Mouse (Mus musculus) CH12.LX (cell line): ENCODE data around the gene Bcl7b. TPM values are rescaled to one million over a fixed set of nuclear protein-coding genes. Genes with fewer than 3 reads are reported as not detected.

Experiments used
- DNase-seq: peaks from one replicate; pipeline ENCODE4 v3.0.0-alpha.2; 2013; ENCODE audit errors: extremely low read depth
- H3K27ac ChIP-seq: 2 replicates; pipeline ENCODE4 v1.5.1; 2012; ENCODE audit warnings: low read depth, mild to moderate bottlenecking, control low read depth, moderate library complexity; ENCODE audit not compliant: insufficient read depth
- H3K27me3 ChIP-seq: replicated peaks from 2 replicates; pipeline ENCODE3; 2012; ENCODE audit warnings: inconsistent platforms
- H3K36me3 ChIP-seq, 2 experiments: replicated peaks in 1 of 2; 2 replicates each; pipeline versions ENCODE3 to v1.6.1; 2012; ENCODE audit warnings: inconsistent platforms in 1 of 2, low read length in 1 of 2, mild to moderate bottlenecking in 1 of 2, mixed read lengths in 1 of 2, moderate library complexity in 1 of 2; ENCODE audit not compliant: control insufficient read depth in 1 of 2, insufficient read depth in 1 of 2
- H3K4me1 ChIP-seq, 2 experiments: 2 replicates each; pipeline ENCODE4 v1.6.1; 2012; ENCODE audit warnings: inconsistent platforms in 1 of 2, moderate library complexity in 1 of 2; ENCODE audit not compliant: insufficient read depth in 2 of 2, control insufficient read depth in 1 of 2
- H3K4me2 ChIP-seq: 2 replicates; pipeline ENCODE4 v1.6.1; 2012; ENCODE audit warnings: low read depth, mild to moderate bottlenecking, control low read depth; ENCODE audit not compliant: poor library complexity, insufficient read depth, severe bottlenecking
- H3K4me3 ChIP-seq, 3 experiments: fragments of 150-350 bp in 1 of 3; sonication (generic) in 1 of 3; replicated peaks in 1 of 3; 2 replicates each; pipeline versions ENCODE3 to v1.5.1; 2011 to 2012; ENCODE audit warnings: low read depth in 2 of 3, low read length in 2 of 3, mild to moderate bottlenecking in 2 of 3, moderate library complexity in 2 of 3, control low read depth in 1 of 3, improper control_type of control experiment in 1 of 3, inconsistent platforms in 1 of 3, mixed read lengths in 1 of 3; ENCODE audit not compliant: poor library complexity in 1 of 3
- H3K79me2 ChIP-seq: replicated peaks from 2 replicates; pipeline ENCODE4 v1.6.1; 2012; ENCODE audit warnings: mild to moderate bottlenecking, moderate library complexity; ENCODE audit not compliant: control insufficient read depth, poor library complexity, insufficient read depth, severe bottlenecking; ENCODE audit errors: extremely low read depth
- H3K9ac ChIP-seq: 2 replicates; pipeline ENCODE4 v1.6.1; 2012; ENCODE audit warnings: low read depth, mild to moderate bottlenecking, control low read depth, moderate library complexity; ENCODE audit not compliant: insufficient read depth
- H3K9me3 ChIP-seq: replicated peaks from 2 replicates; pipeline ENCODE3; 2012; ENCODE audit warnings: low read length, inconsistent platforms, mixed read lengths
- BHLHE40 ChIP-seq: IDR thresholded peaks from 2 replicates; pipeline ENCODE4 v1.6.1; 2011; ENCODE audit warnings: mild to moderate bottlenecking, low read depth, low read length, improper control_type of control experiment
- CHD1 ChIP-seq: IDR thresholded peaks from 2 replicates; pipeline ENCODE4 v1.6.1; 2012; ENCODE audit warnings: low read depth, low read length, improper control_type of control experiment, inconsistent platforms
- E2F4 ChIP-seq: IDR thresholded peaks from 2 replicates; pipeline ENCODE4 v1.6.1; 2011; ENCODE audit warnings: low read depth, low read length, improper control_type of control experiment; ENCODE audit not compliant: insufficient replicate concordance
- ELF1 ChIP-seq: IDR thresholded peaks from 2 replicates; pipeline ENCODE4 v1.6.1; 2014; ENCODE audit warnings: low read depth, mild to moderate bottlenecking, inconsistent platforms, low read length, improper control_type of control experiment
- EP300 ChIP-seq: IDR thresholded peaks from 2 replicates; pipeline ENCODE4 v1.6.1; 2011; ENCODE audit warnings: low read length, improper control_type of control experiment
- ETS1 ChIP-seq: conservative IDR thresholded peaks from 2 replicates; pipeline ENCODE4 v1.6.1; 2012; ENCODE audit warnings: low read depth, mild to moderate bottlenecking, inconsistent platforms, low read length, improper control_type of control experiment, moderate library complexity
- IRF4 ChIP-seq: IDR thresholded peaks from 2 replicates; pipeline ENCODE4 v1.6.1; 2014; ENCODE audit warnings: low read depth, mild to moderate bottlenecking, inconsistent platforms, low read length, improper control_type of control experiment
- JUN ChIP-seq: IDR thresholded peaks from 2 replicates; pipeline ENCODE4 v1.6.1; 2011; ENCODE audit warnings: low read depth, mild to moderate bottlenecking, low read length, improper control_type of control experiment, moderate library complexity; ENCODE audit not compliant: insufficient read depth
- KAT2A ChIP-seq: IDR thresholded peaks from 2 replicates; pipeline ENCODE4 v1.6.1; 2012; ENCODE audit warnings: low read length, improper control_type of control experiment, inconsistent platforms; ENCODE audit not compliant: insufficient replicate concordance
- MAFK ChIP-seq: IDR thresholded peaks from 2 replicates; pipeline ENCODE4 v1.6.1; 2011; ENCODE audit warnings: low read length, improper control_type of control experiment; ENCODE audit not compliant: insufficient replicate concordance
- MAX ChIP-seq: IDR thresholded peaks from 2 replicates; pipeline ENCODE4 v1.6.1; 2011; ENCODE audit warnings: low read length, improper control_type of control experiment
- MAZ ChIP-seq: IDR thresholded peaks from 2 replicates; pipeline ENCODE4 v1.6.1; 2012; ENCODE audit warnings: low read depth, mild to moderate bottlenecking, inconsistent platforms, low read length, improper control_type of control experiment, moderate library complexity
- MEF2A ChIP-seq: IDR thresholded peaks from 2 replicates; pipeline ENCODE4 v1.6.1; 2014; ENCODE audit warnings: low read depth, mild to moderate bottlenecking, inconsistent platforms, low read length, improper control_type of control experiment, borderline replicate concordance
- MXI1 ChIP-seq: IDR thresholded peaks from 2 replicates; pipeline ENCODE4 v1.6.1; 2011; ENCODE audit warnings: mild to moderate bottlenecking, low read depth, low read length, improper control_type of control experiment
- MYC ChIP-seq: IDR thresholded peaks from 2 replicates; pipeline ENCODE4 v1.6.1; 2011; ENCODE audit warnings: low read depth, mild to moderate bottlenecking, improper control_type of control experiment, low read length
- NELFE ChIP-seq: IDR thresholded peaks from 2 replicates; pipeline ENCODE4 v1.6.1; 2011; ENCODE audit warnings: low read depth, low read length, improper control_type of control experiment
- PAX5 ChIP-seq: IDR thresholded peaks from 2 replicates; pipeline ENCODE4 v1.6.1; 2012; ENCODE audit warnings: low read length, inconsistent platforms, mixed read lengths
- POLR2AphosphoS2 ChIP-seq: IDR thresholded peaks from 2 replicates; pipeline ENCODE4 v1.6.1; 2011; ENCODE audit warnings: low read depth, low read length, improper control_type of control experiment
- RAD21 ChIP-seq: IDR thresholded peaks from 2 replicates; pipeline ENCODE4 v1.6.1; 2011; ENCODE audit warnings: low read depth, mild to moderate bottlenecking, low read length, improper control_type of control experiment, moderate library complexity
- SIN3A ChIP-seq: IDR thresholded peaks from 2 replicates; pipeline ENCODE4 v1.6.1; 2012; ENCODE audit warnings: low read length, improper control_type of control experiment, inconsistent platforms
- SMC3 ChIP-seq: IDR thresholded peaks from 2 replicates; pipeline ENCODE4 v1.6.1; 2011; ENCODE audit warnings: low read depth, low read length, improper control_type of control experiment
- TCF12 ChIP-seq: IDR thresholded peaks from 2 replicates; pipeline ENCODE4 v1.6.1; 2014; ENCODE audit warnings: low read depth, mild to moderate bottlenecking, inconsistent platforms, low read length, improper control_type of control experiment
- UBTF ChIP-seq: IDR thresholded peaks from 2 replicates; pipeline ENCODE4 v1.6.1; 2012; ENCODE audit warnings: low read depth, mild to moderate bottlenecking, inconsistent platforms, low read length, improper control_type of control experiment, moderate library complexity
- ZNF384 ChIP-seq: IDR thresholded peaks from 2 replicates; pipeline ENCODE4 v1.6.1; 2012; ENCODE audit warnings: low read depth, low read length, improper control_type of control experiment, inconsistent platforms
- dilution Hi-C: fragments of 300-500 bp; cut with MboI; formaldehyde crosslinking; loops from 2 replicates; pipeline ENCODE4 v1.14.3; 2020; ENCODE audit warnings: low sequenced_read_pairs; ENCODE audit not compliant: extremely low pct_unique_long_range_greater_than_20kb, extremely low pct_ligation_motif_present
- in situ Hi-C: fragments of 300-500 bp; cut with MboI; formaldehyde crosslinking; loops from 3 replicates; pipeline ENCODE4 v1.14.3; 2019; ENCODE audit warnings: low sequenced_read_pairs, low pct_ligation_motif_present, low pct_unique_long_range_greater_than_20kb, mixed read lengths
- polyA plus RNA-seq: library from polyadenylated mRNA; unstranded; fragments of >175 nt; gene quantifications from 2 replicates; pipeline ENCODE4 v1.2.1, GENCODE M21; 2012; ENCODE audit warnings: low read depth; ENCODE audit not compliant: insufficient read length
- total RNA-seq, 2 experiments: library from RNA; depleted of rRNA; stranded (reverse); fragments of 300-350 nt in 1 of 2; fragments of >200 nt in 1 of 2; gene quantifications; 2 replicates each; pipeline ENCODE4 v1.2.3; 2012 to 2014

Gene Bcl7b
- total and polyA plus RNA-seq, 3 experiments = 20.1 to 40.8 (median 24.1) TPM

GRCm38 (mm10) chr5:135179616-135180015 lies 11.5 kb downstream of the Bcl7b start:
- dilution Hi-C loops = no loop called here
- TF ChIP-seq MYC (no peak), MEF2A (no peak), SMC3 (no peak)
- Histone ChIP-seq H3K9me3 (peaks cover 2% of the 10 kb centered on the region), H3K27ac (no peak overlapping the region), H3K4me3 (no peak overlapping the region), H3K27me3 (no peaks in the 10 kb centered on the region), H3K79me2 (0 out of 2 replicates have a peak, but pooled peaks cover 3% of the 10 kb centered on the region), H3K36me3 (peaks cover 65 to 81% of the 10 kb centered on the region in 2 experiments), H3K9ac (no peak overlapping the region), H3K4me2 (no peak overlapping the region), H3K4me1 (peaks cover 0 to 14% of the 10 kb centered on the region in 2 experiments; a peak in 2 of 4 replicates)
- no peak for DNase-seq
- in situ Hi-C loops = no loop called here

- peaks cover 55 to 70% of the 10 kb centered on the region in 2 experiments for H3K36me3 ChIP-seq
- in situ Hi-C loops = no loop called here
- peaks cover 0 to 21% of the 10 kb centered on the region in 2 experiments; a peak in 2 of 4 replicates for H3K4me1 ChIP-seq
These were observed 12.7 kb downstream of the Bcl7b start for GRCm38 (mm10) chr5:135180796-135181195.

GRCm38 (mm10) chr5:135181776-135182175 lies 13.7 kb downstream of the Bcl7b start:
- Histone ChIP-seq H3K79me2 (no peaks in the 10 kb centered on the region), H3K4me1 (peaks cover 0 to 24% of the 10 kb centered on the region in 2 experiments; a peak in 2 of 4 replicates), H3K4me2 (no peak overlapping the region), H3K9me3 (peaks cover 6% of the 10 kb centered on the region), H3K27ac (no peak overlapping the region), H3K4me3 (no peak overlapping the region), H3K27me3 (no peaks in the 10 kb centered on the region), H3K36me3 (peaks cover 51 to 60% of the 10 kb centered on the region in 2 experiments), H3K9ac (no peak overlapping the region)
- in situ Hi-C loops = no loop called here
- no peak for DNase-seq
- dilution Hi-C loops = no loop called here
- TF ChIP-seq MAFK (no peak), TCF12 (no peak), MAZ (no peak), ELF1 (no peak), PAX5 (no peak), POLR2AphosphoS2 (no peak), IRF4 (no peak), KAT2A (no peak), MXI1 (no peak), JUN (no peak), BHLHE40 (no peak), EP300 (no peak), ZNF384 (no peak), NELFE (no peak), SMC3 (no peak), SIN3A (no peak), MAX (no peak), ETS1 (no peak), RAD21 (no peak)

More at GRCm38 (mm10) chr5:135180796-135181195, 12.7 kb downstream of the Bcl7b start:
- no peak for TF ChIP-seq E2F4
- no peak for TF ChIP-seq UBTF
- no peak for TF ChIP-seq CHD1
- no peak for TF ChIP-seq ELF1
- no peak overlapping the region for H3K9ac ChIP-seq
- dilution Hi-C loops = no loop called here
- no peak for DNase-seq
- H3K4me2 ChIP-seq = no peak overlapping the region
- H3K27me3 ChIP-seq = no peaks in the 10 kb centered on the region
- H3K27ac ChIP-seq = no peak overlapping the region
- H3K9me3 ChIP-seq = peaks cover 6% of the 10 kb centered on the region
- H3K79me2 ChIP-seq = no peaks in the 10 kb centered on the region
- no peak overlapping the region for H3K4me3 ChIP-seq
